Mouse (Mus musculus) gastrocnemius, adult 18-20 months (tissue): ENCODE measurements around the gene Prr12. TPM values are rescaled to one million over a fixed set of nuclear protein-coding genes. Genes with fewer than 3 reads are reported as not detected.
A peak's percentile ranks its signal among the peaks of the same experiment; 100 is the strongest.
"Not testable (repeated sequence)": the region's sequence is repeated elsewhere in the genome, so short reads cannot be mapped to it uniquely, and the experiment has no call there.

Experiments used
- DNase-seq: peaks from one replicate; pipeline ENCODE4 v3.0.0; 2021; ENCODE audit warnings: low spot score
- long read RNA-seq, 2 experiments: library from polyadenylated mRNA; stranded (forward); transcript quantifications; one replicate each; pipeline ENCODE4 v2.0.0; 2021
- total RNA-seq, 2 experiments: library from RNA; stranded (reverse); gene quantifications; 2 replicates each; pipeline ENCODE4 v1.2.3; 2021

Gene Prr12
- 10 to 100 TPM; 13.1 to 16.0 TPM for total RNA-seq
- long read RNA-seq, experiment 1, partial matches to known transcripts, result 1 of 4 reads
- long read RNA-seq, experiment 1, other reads (novel, unspliced or antisense), result 0 of 4 reads
- long read RNA-seq, experiment 2, partial matches to known transcripts, result 3 of 6 reads
- long read RNA-seq, experiment 2, other reads (novel, unspliced or antisense), result 1 of 6 reads

DNA sequence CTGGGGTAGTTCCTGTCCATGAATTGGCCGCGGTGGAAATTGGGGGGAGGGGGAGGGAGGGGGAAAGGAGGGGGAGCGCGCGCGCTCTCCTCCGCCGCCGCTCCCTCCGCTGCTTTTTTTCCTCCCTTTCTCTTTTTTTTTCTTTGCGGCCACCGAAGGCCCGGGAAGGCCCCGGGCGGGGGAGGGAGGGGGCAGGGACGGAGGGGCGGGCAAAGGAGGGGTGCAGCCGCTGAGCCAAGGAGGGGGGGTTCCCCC is at the start of gene Prr12:
Gene Prr12, minus strand, starts transcription at position 20 of the 255 bp plus-strand sequence.
- no peak for DNase-seq

DNA sequence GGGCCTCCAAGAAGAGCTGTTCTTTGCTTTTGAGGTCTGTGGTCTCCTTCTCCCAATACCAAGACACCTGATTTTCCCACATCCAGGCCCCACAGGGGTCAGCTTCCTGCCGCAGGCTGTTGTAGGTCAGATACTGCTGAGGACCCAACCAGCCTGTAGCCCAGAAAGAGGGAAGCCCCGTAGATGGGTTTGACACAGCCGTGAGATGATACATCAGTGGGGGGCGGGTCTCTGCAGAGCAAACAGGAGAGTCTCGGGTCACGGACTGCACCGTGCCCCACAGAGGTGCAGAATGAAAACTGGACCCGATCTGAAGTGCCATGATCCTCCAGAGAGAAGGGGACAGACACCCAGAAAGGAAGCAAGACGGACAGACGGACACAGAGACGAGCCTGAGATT is 49.8 kb upstream of the Prr12 start:
- DNase-seq, result no peak

DNA sequence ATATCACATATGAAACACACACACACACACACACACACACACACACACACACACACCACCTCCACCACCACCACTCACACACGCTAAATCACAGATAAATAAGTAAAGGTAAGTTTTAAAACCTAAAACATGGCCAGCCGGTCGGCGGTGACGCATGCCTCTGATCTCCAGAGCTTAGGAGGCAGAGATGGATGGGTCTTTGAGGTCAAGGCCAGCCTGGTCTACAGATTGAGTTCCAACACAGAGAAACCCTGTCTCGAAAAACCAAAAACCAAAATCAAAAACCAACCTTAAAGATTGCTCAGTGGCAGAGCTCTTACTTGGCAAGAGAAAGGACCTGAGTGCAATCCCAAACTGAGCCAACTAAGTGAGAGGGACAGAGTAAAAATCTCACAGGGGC is 47.4 kb upstream of the Prr12 start:
- no peak for DNase-seq

DNA sequence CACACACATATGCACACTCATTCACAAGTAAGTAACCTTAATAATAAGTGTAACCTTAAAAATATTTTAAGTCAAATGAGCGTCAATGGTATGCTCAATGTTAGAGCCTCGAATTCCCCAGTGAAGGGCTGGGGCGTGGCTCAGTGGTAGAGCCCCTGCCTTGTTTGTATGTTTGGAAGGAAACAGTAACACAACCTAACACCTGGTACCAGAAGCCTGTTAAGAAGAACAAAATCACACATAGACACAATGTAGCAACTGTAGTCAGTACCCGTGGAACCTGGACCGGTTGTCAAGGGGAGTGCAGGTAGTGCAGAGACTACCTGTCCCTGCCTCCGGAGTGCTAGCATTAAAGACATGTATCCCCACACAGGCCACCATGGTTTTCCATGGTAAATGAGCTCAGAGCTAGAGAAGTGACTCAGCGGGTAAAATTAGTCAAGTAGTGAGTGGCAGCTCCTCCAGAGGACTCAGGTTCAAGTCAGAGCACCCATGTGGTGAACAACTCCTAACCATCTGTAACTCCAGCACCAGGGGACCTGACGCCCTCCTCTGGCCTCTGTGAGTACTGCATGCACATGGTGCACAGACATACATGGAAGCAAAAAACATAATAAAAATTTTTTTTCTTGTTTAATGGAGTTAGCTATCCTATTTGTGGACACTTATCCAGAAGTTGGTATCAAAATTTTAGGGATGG is 46.0 kb upstream of the Prr12 start:
- no peak for DNase-seq

DNA sequence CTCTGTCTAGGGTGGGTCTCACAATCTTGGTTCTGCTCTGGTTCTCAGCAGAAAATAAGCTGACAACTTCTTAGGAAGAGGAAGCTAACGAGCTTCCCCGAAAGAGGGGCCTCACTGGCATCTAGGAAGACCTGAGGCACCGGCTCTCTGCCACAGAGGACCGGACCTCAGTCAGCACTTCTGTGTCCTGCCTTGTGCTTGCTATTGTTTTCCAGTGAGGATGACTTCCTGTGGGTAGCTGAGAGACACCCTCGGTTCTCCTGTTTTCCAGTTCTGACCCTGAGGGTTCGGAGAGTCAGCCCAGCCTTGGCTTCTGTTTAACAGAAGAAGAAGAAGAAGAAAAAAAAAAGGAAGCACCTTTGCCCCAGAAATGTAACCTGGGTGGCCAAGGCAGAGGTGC is 44.8 kb upstream of the Prr12 start:
- DNase-seq, result no peak

DNA sequence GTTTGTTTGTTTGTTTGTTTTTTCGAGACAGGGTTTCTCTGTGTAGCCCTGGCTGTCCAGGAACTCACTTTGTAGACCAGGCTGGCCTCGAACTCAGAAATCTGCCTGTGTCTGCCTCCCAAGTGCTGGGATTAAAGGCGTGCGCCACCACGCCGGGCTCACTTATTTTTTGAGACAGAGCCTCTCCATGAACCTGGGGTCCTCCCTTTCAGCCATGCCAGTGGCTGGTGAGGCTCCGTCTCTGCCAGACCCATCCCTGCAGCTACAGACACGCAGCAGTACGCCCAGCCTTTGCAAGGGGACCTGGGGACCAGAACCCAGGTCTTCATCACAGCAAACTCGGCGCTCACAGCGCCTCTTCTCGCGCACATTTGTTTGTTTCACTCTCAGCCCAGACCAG is 43.3 kb upstream of the Prr12 start:
- DNase-seq, result not testable (repeated sequence)

DNA sequence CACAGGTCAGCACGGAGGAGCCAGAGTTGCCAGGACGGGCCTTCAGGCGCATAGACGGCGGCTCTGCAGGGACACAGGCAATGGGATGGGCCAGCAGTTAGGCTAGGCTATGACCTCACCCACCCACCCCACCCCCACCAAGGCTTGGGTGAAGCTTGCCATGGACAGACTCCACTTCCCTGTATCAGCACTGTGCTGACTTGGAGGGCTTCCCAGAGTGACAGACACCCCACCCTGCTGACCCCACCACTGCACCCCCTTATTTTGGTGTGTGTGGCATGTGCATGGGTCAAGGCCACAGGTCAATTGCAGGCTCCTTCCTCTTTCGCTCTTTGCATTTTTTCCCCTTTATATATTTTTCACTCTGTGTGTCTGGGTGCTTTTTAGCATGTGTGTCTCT is 42.7 kb upstream of the Prr12 start:
- DNase-seq, result no peak

DNA sequence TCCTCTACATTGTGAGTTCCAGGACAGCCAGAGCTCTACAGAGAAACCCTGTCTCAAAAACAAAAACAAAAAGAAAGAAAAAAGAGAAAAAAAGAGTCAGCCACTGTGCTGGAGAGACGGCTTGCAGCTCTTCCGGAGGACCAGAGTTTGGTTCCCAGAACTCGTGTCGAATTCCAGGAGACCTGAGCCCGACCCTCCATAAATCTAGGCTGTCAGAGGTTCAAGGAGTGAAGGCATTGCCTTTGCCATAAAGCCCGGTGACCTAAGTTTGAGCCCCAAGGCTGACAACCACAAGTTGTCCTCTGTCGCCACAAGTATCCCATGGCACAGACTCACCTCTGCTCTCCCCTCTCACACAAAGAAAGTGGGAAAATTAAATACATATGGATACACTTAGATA is 41.4 kb upstream of the Prr12 start:
- DNase-seq, result no peak

DNA sequence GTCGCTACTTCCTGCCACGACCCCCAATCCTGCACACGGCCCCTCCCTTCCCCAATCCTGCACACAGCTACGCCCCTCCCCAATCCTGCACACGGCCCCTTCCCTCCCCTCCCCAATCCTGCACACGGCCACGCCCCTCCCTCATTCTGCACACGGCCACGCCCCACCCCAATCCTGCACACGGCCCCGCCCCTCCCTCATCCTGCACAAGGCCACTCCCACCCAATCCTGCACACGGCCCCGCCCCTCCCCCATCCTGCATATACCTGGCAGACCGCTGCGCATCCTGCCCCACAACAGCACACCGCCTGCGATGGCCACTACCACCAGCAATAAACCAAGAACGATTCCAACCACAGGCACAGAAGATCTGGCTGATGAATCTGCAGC is 40.8 kb upstream of the Prr12 start:
- no peak for DNase-seq

DNA sequence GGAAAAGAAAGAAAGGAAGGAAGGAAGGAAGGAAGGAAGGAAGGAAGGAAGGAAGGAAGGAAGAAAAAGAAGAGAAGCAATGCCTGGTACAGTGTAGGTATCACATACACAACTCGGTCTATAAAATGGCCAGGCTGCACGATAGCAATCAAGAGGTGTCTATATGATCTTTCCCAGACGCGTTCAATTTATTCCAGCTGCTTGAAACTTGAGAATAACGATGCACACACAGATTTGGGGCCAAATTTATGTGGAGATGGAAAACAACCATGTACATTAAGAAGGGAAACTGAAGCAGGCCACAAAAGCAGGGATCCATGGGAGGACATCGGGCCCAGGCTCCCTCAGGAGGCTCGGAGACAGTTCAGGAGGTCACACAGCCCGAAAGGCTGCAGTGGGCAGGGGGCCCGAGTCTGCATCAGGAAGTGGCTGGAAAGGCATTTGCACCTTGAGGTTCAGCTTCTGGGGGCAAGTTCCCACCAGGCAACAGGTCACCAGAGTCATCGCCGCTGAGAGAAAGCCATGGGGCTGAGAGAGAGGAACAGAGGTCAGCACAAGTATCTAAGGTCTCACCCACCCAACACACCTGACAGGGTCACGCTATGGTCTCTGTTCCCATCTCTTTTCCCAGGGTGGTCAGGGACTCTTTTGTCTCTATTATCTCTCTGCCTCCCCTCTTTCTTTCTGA is 40.3 kb upstream of the Prr12 start:
- DNase-seq, result no peak

DNA sequence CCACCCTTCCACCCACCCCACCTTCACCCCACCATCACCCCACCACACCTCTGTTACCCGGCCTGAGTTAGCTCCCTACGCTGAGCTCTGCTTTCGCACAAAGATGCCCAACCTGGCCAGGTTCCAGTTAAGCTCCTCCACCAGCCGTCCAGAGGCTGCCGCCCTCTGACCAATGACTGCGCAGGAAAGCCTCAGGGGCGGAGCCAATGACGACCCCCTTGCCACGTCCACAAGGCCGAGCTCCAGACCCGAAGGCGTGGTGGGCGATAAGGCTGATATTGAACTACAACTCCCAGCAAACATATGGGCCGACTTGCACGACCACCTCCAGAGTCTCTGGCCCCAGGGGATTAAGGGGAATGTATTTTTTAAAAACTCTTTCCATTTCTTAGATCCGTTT is 39.4 kb upstream of the Prr12 start, which contains the start of gene Rcn3:
Gene Rcn3, minus strand, starts transcription at position 174 of the 400 bp plus-strand sequence.
- peak; percentile 84 for DNase-seq

DNA sequence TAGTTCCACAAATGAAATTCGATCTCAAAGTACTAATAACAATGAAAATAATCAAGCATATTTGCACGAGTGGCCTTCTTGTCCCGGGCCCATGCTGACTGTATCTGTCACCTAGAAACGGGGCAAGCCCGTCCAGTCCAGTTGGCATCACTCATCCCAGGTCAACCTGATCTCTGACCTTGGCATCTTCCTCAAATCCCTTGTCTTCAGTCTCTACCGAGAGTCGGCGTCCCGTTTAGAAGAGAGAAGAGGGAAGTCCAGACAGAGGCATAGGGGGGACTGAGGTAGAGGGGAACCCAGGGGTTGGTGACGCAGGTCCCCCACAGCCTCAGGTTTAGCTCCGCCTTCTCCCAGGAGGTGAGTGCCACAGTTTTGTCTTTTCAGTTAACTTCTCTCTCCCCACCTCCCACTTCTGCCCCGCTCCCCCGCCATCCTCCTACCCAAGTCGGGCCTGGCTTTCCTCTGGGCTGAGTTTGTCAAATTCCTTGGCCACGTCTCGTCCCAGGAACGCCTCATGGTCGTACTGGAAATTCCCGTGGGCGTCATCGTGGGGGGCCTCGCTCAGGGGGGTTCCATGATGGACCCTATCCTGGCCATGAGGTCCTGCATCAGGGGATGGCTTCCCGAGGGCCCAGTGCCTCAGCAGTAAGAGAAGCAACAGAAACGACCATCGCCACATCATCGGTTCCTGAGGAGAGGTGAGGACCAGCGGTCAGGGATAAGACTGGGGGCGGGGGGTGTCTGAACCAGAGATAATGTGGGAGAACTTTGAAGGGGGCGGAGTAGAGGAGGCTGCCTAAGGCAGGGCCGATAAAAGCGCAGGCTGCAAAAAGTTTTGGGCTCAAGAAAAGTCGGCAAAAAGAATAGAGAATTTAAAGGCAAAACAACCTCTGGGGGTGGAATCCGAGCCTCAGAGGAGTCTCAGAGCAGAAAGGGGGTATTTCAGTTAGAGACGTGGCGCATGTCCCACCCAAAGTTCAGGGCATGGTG is 38.6 kb upstream of the Prr12 start:
- no peak for DNase-seq

DNA sequence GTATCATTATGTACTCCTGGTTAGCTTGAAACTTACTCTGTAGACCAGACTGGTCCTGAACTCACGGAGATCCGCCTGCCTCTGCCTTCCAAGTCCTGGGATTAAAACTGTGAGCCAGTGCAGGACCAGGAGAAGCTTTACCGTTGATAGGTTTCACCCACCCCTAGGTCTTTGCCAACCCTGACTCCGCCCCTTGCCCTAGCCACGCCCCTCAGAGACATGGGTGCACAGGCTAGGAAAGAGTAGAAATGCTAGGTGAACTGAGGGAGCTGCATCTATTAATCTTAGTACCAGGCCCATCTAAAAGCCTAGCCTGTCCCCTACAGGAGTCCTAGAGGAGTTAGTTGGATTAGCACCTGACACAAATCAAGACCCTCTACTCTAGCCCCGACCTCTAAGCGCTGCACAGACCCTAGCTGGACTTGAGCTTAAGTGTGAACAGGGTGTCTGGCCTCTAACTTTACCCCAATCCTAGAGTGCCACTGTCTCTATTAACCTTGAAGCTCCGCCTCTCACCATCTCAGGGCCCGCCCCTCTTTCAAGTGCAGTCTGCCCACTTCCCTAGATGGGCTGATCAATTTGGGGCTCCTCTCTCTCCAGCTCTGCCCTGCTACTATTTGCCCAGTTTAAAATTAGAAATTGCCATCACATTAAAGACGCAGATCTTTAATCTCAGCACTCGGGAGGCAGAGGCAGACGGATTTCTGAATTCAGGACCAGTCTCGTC is 37.7 kb upstream of the Prr12 start:
- no peak for DNase-seq

DNA sequence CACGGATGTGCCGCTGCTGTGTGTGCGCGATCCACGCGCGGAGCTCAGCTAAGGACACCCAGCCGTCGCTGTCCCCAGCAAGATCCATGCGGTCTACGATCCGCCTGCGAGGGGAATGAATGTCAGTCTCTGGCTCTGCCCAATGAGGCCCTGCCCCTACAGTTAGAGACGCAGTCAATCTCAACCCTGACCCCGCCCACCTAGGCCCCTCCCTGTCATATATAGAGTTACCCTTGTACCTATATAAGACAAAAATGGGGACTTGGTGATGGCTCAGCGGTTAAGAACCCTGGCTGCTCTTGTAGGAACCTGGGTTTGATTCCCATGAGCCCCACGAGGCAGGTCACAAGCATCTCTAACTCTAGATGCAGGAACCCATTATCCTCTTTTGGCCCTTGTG is 35.9 kb upstream of the Prr12 start:
- DNase-seq, result no peak

DNA sequence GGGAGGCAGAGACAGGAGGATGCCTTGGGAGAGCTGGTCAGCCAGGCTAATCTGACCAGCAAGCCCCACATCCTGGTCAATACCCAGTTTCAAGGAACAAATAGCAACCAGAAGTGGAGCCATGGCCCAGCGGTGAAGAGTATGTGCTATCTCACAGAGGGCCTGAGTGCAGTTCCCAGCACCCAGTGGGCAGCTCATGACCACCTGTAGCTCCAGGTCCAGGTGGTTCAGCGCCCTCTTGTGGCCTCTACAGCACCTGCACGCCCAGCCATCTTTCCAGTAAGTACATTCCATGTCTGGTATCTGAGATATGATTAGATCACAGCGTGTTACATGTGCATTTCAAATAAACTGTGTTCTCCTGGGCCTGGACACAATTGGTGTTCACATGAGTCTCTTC is 33.4 kb upstream of the Prr12 start:
- no peak for DNase-seq

DNA sequence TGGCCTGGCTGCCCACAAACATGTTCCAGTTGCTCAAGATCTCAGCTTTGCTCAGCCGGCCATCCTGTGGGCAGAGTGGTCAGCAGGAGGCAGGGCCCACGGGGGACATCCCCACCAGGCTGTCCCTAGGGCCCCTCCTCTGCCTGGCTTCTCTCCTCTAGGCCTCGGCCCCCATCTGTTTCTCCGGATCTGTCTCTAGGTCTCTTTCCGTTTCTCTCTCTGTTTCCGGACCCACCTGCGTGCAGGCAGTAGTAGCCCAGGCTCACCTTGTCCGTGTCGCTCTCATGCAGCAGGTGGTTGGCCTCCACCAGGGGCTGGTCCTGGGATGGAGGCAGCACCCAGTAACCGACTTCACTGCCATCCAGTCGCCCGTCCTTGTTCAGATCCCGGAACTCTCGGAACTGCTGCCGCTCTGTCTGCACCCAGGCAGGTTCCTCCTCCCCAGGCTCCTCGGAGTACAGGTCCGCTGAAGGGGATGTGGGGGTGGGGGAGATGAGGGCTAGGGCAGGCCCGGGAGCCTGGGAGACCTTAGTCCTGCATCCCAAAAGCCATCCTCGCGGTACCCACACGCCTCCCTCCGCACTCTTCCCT is 30.7 kb upstream of the Prr12 start:
- DNase-seq, result no peak

DNA sequence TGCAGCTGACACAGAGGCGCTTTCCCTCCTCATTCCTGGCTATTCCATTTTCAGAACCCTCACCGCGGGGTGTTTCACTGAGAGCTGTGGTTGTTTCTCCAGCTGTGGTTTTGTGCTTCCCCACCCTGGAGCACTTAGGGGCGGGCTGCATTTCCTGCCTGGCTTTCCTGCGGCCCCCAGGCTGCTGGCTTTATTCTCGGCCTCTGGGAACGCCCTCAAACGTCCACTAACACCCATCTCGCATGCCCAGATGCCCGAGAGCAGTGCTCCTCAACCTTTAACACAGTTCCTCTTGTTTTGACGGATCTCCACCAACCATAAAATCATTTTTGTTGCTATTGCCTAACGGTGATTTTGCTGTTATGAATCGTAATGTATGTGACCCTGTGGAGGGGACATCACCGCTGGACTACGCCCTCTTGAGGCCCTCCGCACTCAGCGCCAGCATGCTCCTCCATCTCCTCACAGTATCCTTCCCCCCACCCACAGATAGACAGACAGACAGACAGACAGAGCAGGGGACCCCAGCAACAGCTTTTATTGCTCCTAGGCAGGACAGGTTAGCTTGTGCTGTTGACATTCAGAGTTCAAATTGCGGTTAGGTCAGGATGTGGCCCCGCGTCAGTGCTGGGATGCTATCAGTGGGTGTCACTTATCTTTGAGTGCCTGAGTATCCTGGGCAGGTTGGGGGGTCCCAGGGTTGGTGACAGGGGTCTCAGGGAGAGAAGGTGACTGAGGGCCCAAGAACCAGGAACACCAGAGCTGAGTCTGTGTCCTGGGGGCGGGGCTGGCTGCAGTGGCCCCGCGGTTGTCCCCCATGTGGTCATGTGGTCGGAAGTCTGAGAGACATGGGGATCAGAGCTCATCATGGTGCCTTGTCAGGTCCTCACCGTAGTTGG is 30.0 kb upstream of the Prr12 start:
- DNase-seq, result peak; percentile 47

DNA sequence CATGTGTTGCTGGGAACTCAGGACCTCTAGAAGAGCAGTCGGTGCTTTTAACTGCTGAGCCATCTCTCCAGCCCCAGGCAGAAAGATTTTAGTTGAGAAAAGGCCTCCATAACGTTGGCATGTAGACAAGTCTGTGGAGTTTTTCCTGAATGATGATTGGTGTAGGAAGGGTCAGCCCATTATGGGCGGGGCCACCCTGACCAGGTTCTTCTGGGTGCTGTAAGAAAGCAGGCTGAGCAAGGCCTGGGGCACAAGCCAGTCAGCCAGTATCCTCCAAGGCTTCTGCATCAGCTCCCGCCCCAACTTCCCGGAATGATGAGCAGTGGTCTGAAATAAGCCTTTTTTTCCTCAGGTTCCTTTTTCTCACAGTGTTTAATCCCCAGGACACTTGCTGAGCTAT is 28.3 kb upstream of the Prr12 start:
- no peak for DNase-seq

DNA sequence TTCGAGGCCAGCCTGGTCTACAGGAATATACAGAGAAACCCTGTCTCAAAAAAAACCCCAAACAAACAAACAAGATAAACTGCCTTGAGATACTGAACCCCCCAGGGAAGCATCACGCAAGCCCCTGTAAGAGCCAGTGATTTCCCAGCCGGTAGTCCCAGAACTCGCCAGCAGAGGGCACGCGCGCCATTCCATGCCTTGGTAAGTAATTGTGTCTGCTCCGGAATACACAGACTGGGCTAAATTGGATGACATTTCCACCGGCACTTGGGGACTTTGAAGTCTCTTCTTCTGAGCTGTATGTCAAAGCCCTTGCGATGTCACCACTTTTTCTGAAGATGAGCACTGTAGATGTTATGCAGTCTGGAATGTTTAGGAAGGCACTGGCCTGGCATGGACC is 27.2 kb upstream of the Prr12 start:
- DNase-seq, result peak; percentile 92

DNA sequence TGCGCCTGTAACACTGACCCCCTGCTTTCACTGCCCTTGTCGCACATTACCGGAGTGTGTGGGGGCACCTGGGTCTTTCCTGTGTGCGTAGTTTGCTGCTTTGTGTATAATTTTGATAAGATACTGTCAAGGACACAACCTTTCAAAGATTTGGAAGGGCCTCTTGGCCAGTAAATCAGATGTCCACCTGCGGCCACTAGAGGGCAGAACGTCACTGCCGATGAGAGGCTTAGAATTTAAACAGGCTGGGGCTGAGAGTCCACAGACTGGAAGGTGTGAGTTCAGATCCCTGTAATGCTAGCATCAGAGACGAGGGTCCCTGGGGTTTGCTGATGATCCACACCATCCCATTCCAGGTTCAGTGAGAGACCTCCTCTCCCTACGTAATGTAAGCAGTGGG is 25.8 kb upstream of the Prr12 start:
- DNase-seq, result peak; percentile 79
